Mouse (Mus musculus): ENCODE data around the gene Ube2z. TPM values are rescaled to one million over a fixed set of nuclear protein-coding genes. Genes with fewer than 3 reads are reported as not detected.

Gene Ube2z
- polyA plus RNA-seq, 1 experiment = 47.9 TPM

DNA sequence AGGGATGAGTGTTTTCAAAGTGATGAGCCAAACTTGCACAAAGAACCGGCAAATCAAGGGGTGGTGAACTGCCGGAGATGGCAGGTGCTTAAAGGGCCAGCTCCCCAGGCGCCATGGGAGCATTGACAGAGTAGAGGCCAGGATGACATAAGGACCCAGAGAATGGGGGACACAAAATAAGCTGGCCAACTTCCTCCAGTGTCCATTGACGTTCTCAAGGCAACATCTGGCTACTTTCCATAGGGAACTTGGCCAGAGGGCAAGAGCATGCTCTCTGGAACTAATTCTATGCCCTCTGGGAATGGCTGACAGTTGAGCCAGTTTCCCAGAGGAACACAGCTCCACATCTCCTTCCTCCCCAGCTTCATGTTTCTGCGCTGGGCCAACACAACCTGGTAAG is 3.0 kb upstream of the Ube2z start:
- peaks cover 4% of the 10 kb centered on the region; the same call in 1 of the 2 replicates for H3K36me3 ChIP-seq (ENCODE audit: control insufficient read depth, insufficient read depth, low read length)
- peaks cover 6% of the 10 kb centered on the region for H3K4me1 ChIP-seq (replicated peaks; ENCODE audit: control insufficient read depth, insufficient read depth, low read length)
- WGBS = 92% methylated on average over 5 of the region's 5 CpGs
- no peak overlapping the region for H3K4me3 ChIP-seq (ENCODE audit: control insufficient read depth, insufficient read depth, low read length)
- no peak overlapping the region for H3K27ac ChIP-seq (ENCODE audit: control insufficient read depth, insufficient read depth, low read length)
- H3K27me3 ChIP-seq (ENCODE audit: control insufficient read depth, insufficient read depth, low read length) = no peaks in the 10 kb centered on the region
- TF ChIP-seq CTCF (IDR thresholded peaks at IDR 0.05; ENCODE audit: borderline replicate concordance, control insufficient read depth, extremely low read depth, insufficient read depth, low read length, poor library complexity) (no peak), POLR2A (IDR thresholded peaks at IDR 0.05; ENCODE audit: control insufficient read depth, extremely low read depth, insufficient read depth, low read length, poor library complexity) (no peak)
- DNase-seq = no peak

DNA sequence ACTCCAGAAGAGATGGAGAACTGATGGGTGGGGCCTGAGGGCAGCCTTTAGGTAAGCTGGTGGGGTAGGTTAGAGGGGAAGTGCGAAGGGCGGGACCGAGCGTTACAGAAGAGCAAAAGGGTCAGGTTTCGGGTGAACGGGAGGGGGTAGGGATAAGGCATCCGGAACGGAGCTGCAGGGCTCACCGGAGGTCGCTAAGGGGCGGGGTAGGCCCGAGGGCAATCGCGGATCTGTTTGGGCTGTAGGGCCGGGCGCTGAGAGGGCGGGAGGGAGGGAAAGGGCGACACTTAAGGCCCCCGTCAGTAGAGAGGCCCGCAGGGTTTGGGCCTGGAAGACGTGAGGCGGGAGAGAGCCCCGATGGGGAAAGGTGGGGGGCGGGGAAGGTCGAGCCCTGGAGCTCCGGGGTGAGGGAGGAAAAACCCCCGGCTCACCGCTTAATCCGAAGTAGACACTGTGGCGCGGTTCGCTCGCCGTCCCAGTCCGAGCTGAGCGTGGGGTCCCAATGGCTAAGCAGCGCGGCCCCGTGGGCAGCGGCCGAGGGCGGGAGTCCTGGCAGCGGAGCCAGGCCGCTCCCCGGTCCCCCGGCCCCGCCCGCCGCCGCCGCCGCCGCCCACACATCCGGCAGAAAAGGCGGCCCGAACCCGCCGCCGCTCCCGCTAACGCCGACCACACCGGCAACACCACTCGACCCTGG is 520 bp downstream of the Ube2z start:
- Histone ChIP-seq H3K36me3 (ENCODE audit: control insufficient read depth, insufficient read depth, low read length) (peaks cover 20% of the 10 kb centered on the region), H3K4me1 (replicated peaks; ENCODE audit: control insufficient read depth, insufficient read depth, low read length) (peaks cover 6% of the 10 kb centered on the region), H3K4me3 (ENCODE audit: control insufficient read depth, insufficient read depth, low read length) (peak overlapping the region; percentile 56), H3K27me3 (ENCODE audit: control insufficient read depth, insufficient read depth, low read length) (no peaks in the 10 kb centered on the region), H3K27ac (ENCODE audit: control insufficient read depth, insufficient read depth, low read length) (no peak overlapping the region; the same call in 1 of the 2 replicates)
- DNase-seq = peak; percentile 60
- TF ChIP-seq CTCF (IDR thresholded peaks at IDR 0.05; ENCODE audit: borderline replicate concordance, control insufficient read depth, extremely low read depth, insufficient read depth, low read length, poor library complexity) (no peak), POLR2A (IDR thresholded peaks at IDR 0.05; ENCODE audit: control insufficient read depth, extremely low read depth, insufficient read depth, low read length, poor library complexity) (no peak)
- under 1% methylated on average over 61 of the region's 64 CpGs for WGBS

DNA sequence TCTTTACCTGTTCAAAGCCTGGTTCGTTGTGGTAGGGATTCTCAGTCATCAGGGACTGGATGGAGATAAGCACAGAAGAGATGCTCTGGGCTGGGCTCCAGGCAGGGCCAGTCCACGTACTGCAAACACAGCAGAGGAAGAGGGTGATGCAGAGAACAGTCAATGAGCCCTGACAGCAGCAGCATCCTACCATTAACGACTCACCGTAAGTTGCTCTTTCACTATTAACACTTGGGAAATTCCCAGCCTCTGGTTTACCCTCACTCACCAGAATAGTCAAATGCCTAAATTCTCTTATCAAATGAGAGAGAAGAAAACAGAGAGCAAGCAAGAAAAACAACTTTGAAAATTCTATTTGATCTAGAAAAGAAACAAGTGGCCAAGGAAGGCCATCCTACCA is 6.9 kb downstream of the Ube2z start:
- 84% methylated on average over 4 of the region's 4 CpGs for WGBS
- Histone ChIP-seq H3K36me3 (ENCODE audit: control insufficient read depth, insufficient read depth, low read length) (peaks cover 72% of the 10 kb centered on the region), H3K27me3 (ENCODE audit: control insufficient read depth, insufficient read depth, low read length) (no peaks in the 10 kb centered on the region), H3K27ac (ENCODE audit: control insufficient read depth, insufficient read depth, low read length) (no peak overlapping the region), H3K4me1 (replicated peaks; ENCODE audit: control insufficient read depth, insufficient read depth, low read length) (no peaks in the 10 kb centered on the region), H3K4me3 (ENCODE audit: control insufficient read depth, insufficient read depth, low read length) (no peak overlapping the region)
- DNase-seq = no peak
- TF ChIP-seq POLR2A (IDR thresholded peaks at IDR 0.05; ENCODE audit: control insufficient read depth, extremely low read depth, insufficient read depth, low read length, poor library complexity) = no peak
- no peak for TF ChIP-seq CTCF (IDR thresholded peaks at IDR 0.05; ENCODE audit: borderline replicate concordance, control insufficient read depth, extremely low read depth, insufficient read depth, low read length, poor library complexity)

DNA sequence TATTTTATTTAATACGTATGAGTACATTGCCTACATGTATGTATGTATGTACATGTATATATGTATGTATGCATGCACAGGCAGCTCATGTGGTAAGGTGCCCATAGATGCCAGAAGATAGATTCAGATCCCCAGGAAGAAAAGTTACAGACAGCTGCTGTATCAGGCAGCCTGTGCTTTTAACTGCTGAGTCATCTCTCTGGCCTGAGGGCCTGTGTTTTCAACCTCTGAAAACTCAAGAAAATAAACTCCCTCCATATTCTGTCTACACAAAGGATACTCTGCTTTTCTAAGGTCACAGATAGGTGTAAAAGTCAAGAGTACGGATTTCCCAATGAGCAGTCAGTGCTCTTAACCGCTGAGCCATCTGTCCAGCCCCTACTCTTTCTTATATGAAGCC is 14.3 kb downstream of the Ube2z start:
- Histone ChIP-seq H3K4me3 (ENCODE audit: control insufficient read depth, insufficient read depth, low read length) (no peak overlapping the region), H3K4me1 (replicated peaks; ENCODE audit: control insufficient read depth, insufficient read depth, low read length) (no peaks in the 10 kb centered on the region), H3K36me3 (ENCODE audit: control insufficient read depth, insufficient read depth, low read length) (peaks cover 88% of the 10 kb centered on the region), H3K27me3 (ENCODE audit: control insufficient read depth, insufficient read depth, low read length) (no peaks in the 10 kb centered on the region), H3K27ac (ENCODE audit: control insufficient read depth, insufficient read depth, low read length) (no peak overlapping the region)
- DNase-seq = no peak
- TF ChIP-seq CTCF (IDR thresholded peaks at IDR 0.05; ENCODE audit: borderline replicate concordance, control insufficient read depth, extremely low read depth, insufficient read depth, low read length, poor library complexity) (no peak), POLR2A (IDR thresholded peaks at IDR 0.05; ENCODE audit: control insufficient read depth, extremely low read depth, insufficient read depth, low read length, poor library complexity) (no peak)
- 96% methylated on average over 3 of the region's 3 CpGs for WGBS

DNA sequence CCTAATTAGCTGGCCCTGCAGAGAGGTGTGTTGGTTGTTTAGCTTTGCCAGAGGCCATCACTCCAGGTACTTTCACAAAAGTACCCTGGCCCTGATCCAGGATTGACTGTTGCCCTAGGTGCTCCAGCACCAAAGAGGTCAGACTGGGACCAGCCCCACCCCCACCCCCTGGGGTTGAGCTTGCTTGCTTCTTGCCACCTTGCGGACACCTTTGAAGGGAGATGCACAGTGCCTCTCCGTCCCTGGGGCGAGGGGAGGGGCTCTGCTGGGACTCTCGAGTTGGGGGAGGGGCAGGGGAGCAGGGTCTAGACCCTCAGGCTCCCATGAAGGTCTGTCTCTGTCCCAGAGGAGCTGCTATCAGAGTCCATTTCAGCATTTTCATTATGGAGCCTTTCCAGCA is 15.2 kb downstream of the Ube2z start:
- Histone ChIP-seq H3K4me1 (replicated peaks; ENCODE audit: control insufficient read depth, insufficient read depth, low read length) (peaks cover 3% of the 10 kb centered on the region; the same call in 1 of the 2 replicates), H3K27me3 (ENCODE audit: control insufficient read depth, insufficient read depth, low read length) (no peaks in the 10 kb centered on the region), H3K27ac (ENCODE audit: control insufficient read depth, insufficient read depth, low read length) (no peak overlapping the region), H3K4me3 (ENCODE audit: control insufficient read depth, insufficient read depth, low read length) (no peak overlapping the region), H3K36me3 (ENCODE audit: control insufficient read depth, insufficient read depth, low read length) (peaks cover 85% of the 10 kb centered on the region)
- 97% methylated on average over 4 of the region's 4 CpGs for WGBS
- no peak for DNase-seq
- TF ChIP-seq POLR2A (IDR thresholded peaks at IDR 0.05; ENCODE audit: control insufficient read depth, extremely low read depth, insufficient read depth, low read length, poor library complexity) (no peak), CTCF (IDR thresholded peaks at IDR 0.05; ENCODE audit: borderline replicate concordance, control insufficient read depth, extremely low read depth, insufficient read depth, low read length, poor library complexity) (no peak)

DNA sequence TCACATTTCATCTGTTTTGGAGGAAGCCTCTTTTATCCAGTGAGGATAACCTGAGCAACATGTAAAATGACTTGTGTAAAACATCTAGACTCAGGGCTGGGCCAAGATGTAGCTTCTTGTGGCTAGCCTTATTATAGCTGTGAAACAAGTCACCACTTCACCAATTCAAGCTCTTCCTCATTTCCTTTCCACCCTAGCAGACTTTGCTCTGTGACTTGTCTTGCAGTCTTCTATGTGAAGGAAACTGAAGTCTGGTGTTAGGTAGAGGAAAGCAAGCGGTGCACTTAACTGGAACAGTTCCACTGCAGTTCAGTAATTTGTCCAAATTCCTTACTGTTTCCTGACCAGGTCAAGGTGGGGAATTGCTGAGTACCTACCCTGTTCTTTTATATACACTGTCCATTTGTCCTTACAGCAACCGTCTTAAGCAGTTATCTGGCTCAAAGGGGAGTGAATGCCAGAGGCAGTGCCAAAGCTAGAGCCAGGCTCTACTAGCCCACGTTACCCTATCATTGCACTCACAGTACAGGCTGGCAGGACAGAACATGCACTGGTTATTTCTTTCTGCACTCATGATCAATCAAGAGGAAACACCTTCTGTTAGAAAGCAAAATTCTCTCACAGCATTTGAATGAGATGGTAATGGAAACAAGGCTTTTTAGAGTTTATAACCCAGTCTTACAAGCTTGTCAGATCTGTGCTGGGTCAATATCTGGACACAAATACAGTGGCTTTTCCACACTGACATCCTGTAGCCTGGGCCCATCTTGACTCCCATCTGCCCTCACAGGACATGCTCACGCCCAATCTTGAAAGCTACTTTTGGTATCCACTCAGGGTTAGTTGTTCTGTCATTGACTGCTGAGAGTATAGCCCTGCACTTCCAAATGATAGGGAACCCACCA is 17.5 kb downstream of the Ube2z start:
- DNase-seq = no peak
- TF ChIP-seq CTCF (IDR thresholded peaks at IDR 0.05; ENCODE audit: borderline replicate concordance, control insufficient read depth, extremely low read depth, insufficient read depth, low read length, poor library complexity) (no peak), POLR2A (IDR thresholded peaks at IDR 0.05; ENCODE audit: control insufficient read depth, extremely low read depth, insufficient read depth, low read length, poor library complexity) (no peak)
- Histone ChIP-seq H3K27me3 (ENCODE audit: control insufficient read depth, insufficient read depth, low read length) (no peaks in the 10 kb centered on the region), H3K27ac (ENCODE audit: control insufficient read depth, insufficient read depth, low read length) (peak overlapping the region; percentile 16; the same call in 1 of the 2 replicates), H3K4me1 (replicated peaks; ENCODE audit: control insufficient read depth, insufficient read depth, low read length) (peaks cover 3% of the 10 kb centered on the region; the same call in 1 of the 2 replicates), H3K4me3 (ENCODE audit: control insufficient read depth, insufficient read depth, low read length) (no peak overlapping the region), H3K36me3 (ENCODE audit: control insufficient read depth, insufficient read depth, low read length) (peaks cover 74% of the 10 kb centered on the region)
- 94% methylated on average over 4 of the region's 4 CpGs for WGBS
